Mouse (Mus musculus): Measurements from ENCODE around the gene Ptprm. TPM values are rescaled to one million over a fixed set of nuclear protein-coding genes. Genes with fewer than 3 reads are reported as not detected.
A peak's percentile ranks its signal among the peaks of the same experiment; 100 is the strongest.

The Ptprm gene
- polyA plus RNA-seq, 1 experiment from 2014 or later: 16.5 TPM

GRCm38 (mm10) chr17:66733541-66733940 lies 620.7 kb downstream of the Ptprm start:
- ATAC-seq (ENCODE audit: low FRiP score): no peak
- 69% methylated on average over 12 of the region's 12 CpGs for WGBS
- H3K4me1 ChIP-seq: no peaks in the 10 kb centered on the region
- no peaks in the 10 kb centered on the region for H3K36me3 ChIP-seq
- no peaks in the 10 kb centered on the region for H3K9me3 ChIP-seq (replicated peaks)
- H3K27ac ChIP-seq: no peak overlapping the region
- H3K27me3 ChIP-seq: no peaks in the 10 kb centered on the region
- no peak overlapping the region for H3K9ac ChIP-seq
- no peak overlapping the region for H3K4me2 ChIP-seq (replicated peaks)
- H3K4me3 ChIP-seq: no peak overlapping the region

- Histone ChIP-seq H3K27ac (no peak overlapping the region), H3K4me3 (no peak overlapping the region), H3K9ac (no peak overlapping the region), H3K27me3 (no peaks in the 10 kb centered on the region), H3K9me3 (replicated peaks) (no peaks in the 10 kb centered on the region), H3K4me1 (no peaks in the 10 kb centered on the region), H3K36me3 (no peaks in the 10 kb centered on the region), H3K4me2 (replicated peaks) (no peak overlapping the region)
- no peak for ATAC-seq (ENCODE audit: low FRiP score)
- WGBS: 48% methylated on average over 6 of the region's 6 CpGs
Measured at GRCm38 (mm10) chr17:66729979-66730378, 624.3 kb downstream of the Ptprm start.

- Histone ChIP-seq H3K9me3 (replicated peaks) (no peaks in the 10 kb centered on the region), H3K4me2 (replicated peaks) (0 out of 2 replicates have a peak overlapping the region, but pooled peaks have one; percentile 15), H3K27ac (peak overlapping the region; percentile 60; the same call in 1 of the 2 replicates), H3K4me1 (peaks cover 13% of the 10 kb centered on the region), H3K4me3 (no peak overlapping the region), H3K9ac (no peak overlapping the region), H3K27me3 (no peaks in the 10 kb centered on the region), H3K36me3 (no peaks in the 10 kb centered on the region)
- ATAC-seq (ENCODE audit: low FRiP score): peak; percentile 88
- WGBS: 43% methylated on average over 9 of the region's 9 CpGs
Measured at GRCm38 (mm10) chr17:66720992-66721351, 633.3 kb downstream of the Ptprm start.

GRCm38 (mm10) chr17:66720200-66720991 lies 633.9 kb downstream of the Ptprm start:
- Histone ChIP-seq H3K9me3 (replicated peaks) (no peaks in the 10 kb centered on the region), H3K4me1 (peaks cover 13% of the 10 kb centered on the region), H3K4me3 (no peak overlapping the region), H3K4me2 (replicated peaks) (0 out of 2 replicates have a peak overlapping the region, but pooled peaks have one; percentile 15), H3K27me3 (no peaks in the 10 kb centered on the region), H3K27ac (peak overlapping the region; percentile 60; the same call in 1 of the 2 replicates), H3K36me3 (no peaks in the 10 kb centered on the region), H3K9ac (no peak overlapping the region)
- ATAC-seq (ENCODE audit: low FRiP score): peak; percentile 49
- WGBS: 46% methylated on average over 11 of the region's 11 CpGs

- no peak overlapping the region for H3K27ac ChIP-seq
Measured at GRCm38 (mm10) chr17:66712456-66713205, 641.6 kb downstream of the Ptprm start.

GRCm38 (mm10) chr17:66711221-66712016 lies 642.8 kb downstream of the Ptprm start:
- H3K4me3 ChIP-seq: no peak overlapping the region
- no peaks in the 10 kb centered on the region for H3K9me3 ChIP-seq (replicated peaks)
- H3K27ac ChIP-seq: no peak overlapping the region
- 70% methylated on average over 6 of the region's 6 CpGs for WGBS
- ATAC-seq (ENCODE audit: low FRiP score): no peak
- H3K9ac ChIP-seq: no peak overlapping the region
- peaks cover 12% of the 10 kb centered on the region; the same call in 1 of the 2 replicates for H3K4me1 ChIP-seq
- H3K36me3 ChIP-seq: no peaks in the 10 kb centered on the region
- no peaks in the 10 kb centered on the region for H3K27me3 ChIP-seq
- no peak overlapping the region for H3K4me2 ChIP-seq (replicated peaks)

More at GRCm38 (mm10) chr17:66712456-66713205, 641.6 kb downstream of the Ptprm start:
- H3K27me3 ChIP-seq: no peaks in the 10 kb centered on the region
- H3K36me3 ChIP-seq: no peaks in the 10 kb centered on the region
- no peaks in the 10 kb centered on the region for H3K9me3 ChIP-seq (replicated peaks)
- no peak overlapping the region for H3K4me2 ChIP-seq (replicated peaks)
- H3K9ac ChIP-seq: no peak overlapping the region
- no peak overlapping the region for H3K4me3 ChIP-seq
- ATAC-seq (ENCODE audit: low FRiP score): no peak
- WGBS: 86% methylated on average over 9 of the region's 9 CpGs
- H3K4me1 ChIP-seq: peaks cover 8% of the 10 kb centered on the region; the same call in 1 of the 2 replicates

- no peak overlapping the region for H3K4me2 ChIP-seq (replicated peaks)
- no peak overlapping the region for H3K4me3 ChIP-seq
- no peak for ATAC-seq (ENCODE audit: low FRiP score)
- 54% methylated on average over 4 of the region's 4 CpGs for WGBS
- no peak overlapping the region for H3K9ac ChIP-seq
- no peaks in the 10 kb centered on the region for H3K36me3 ChIP-seq
- H3K4me1 ChIP-seq: peaks cover 12% of the 10 kb centered on the region; the same call in 1 of the 2 replicates
- H3K27me3 ChIP-seq: no peaks in the 10 kb centered on the region
- no peak overlapping the region for H3K27ac ChIP-seq
- H3K9me3 ChIP-seq (replicated peaks): no peaks in the 10 kb centered on the region
Measured at GRCm38 (mm10) chr17:66710568-66710967, 643.7 kb downstream of the Ptprm start.

- Histone ChIP-seq H3K4me1 (peaks cover 12% of the 10 kb centered on the region; the same call in 1 of the 2 replicates), H3K9me3 (replicated peaks) (no peaks in the 10 kb centered on the region), H3K27me3 (no peaks in the 10 kb centered on the region), H3K36me3 (no peaks in the 10 kb centered on the region), H3K4me3 (no peak overlapping the region), H3K4me2 (replicated peaks) (no peak overlapping the region), H3K9ac (no peak overlapping the region), H3K27ac (no peak overlapping the region)
- no peak for ATAC-seq (ENCODE audit: low FRiP score)
- 91% methylated on average over 4 of the region's 4 CpGs for WGBS
Measured at GRCm38 (mm10) chr17:66708748-66709147, 645.5 kb downstream of the Ptprm start.

GRCm38 (mm10) chr17:66707684-66708083 lies 646.6 kb downstream of the Ptprm start:
- no peaks in the 10 kb centered on the region for H3K27me3 ChIP-seq
- H3K9me3 ChIP-seq (replicated peaks): no peaks in the 10 kb centered on the region
- WGBS: 77% methylated on average over 8 of the region's 8 CpGs

GRCm38 (mm10) chr17:66701358-66702184 lies 652.7 kb downstream of the Ptprm start:
- H3K4me3 ChIP-seq: no peak overlapping the region
- no peaks in the 10 kb centered on the region for H3K27me3 ChIP-seq
- H3K9me3 ChIP-seq (replicated peaks): no peaks in the 10 kb centered on the region
- H3K27ac ChIP-seq: no peak overlapping the region
- H3K9ac ChIP-seq: no peak overlapping the region
- 81% methylated on average over 11 of the region's 11 CpGs for WGBS
- H3K4me2 ChIP-seq (replicated peaks): no peak overlapping the region
- no peak for ATAC-seq (ENCODE audit: low FRiP score)
- H3K4me1 ChIP-seq: peaks cover 7% of the 10 kb centered on the region
- no peaks in the 10 kb centered on the region for H3K36me3 ChIP-seq

More at GRCm38 (mm10) chr17:66707684-66708083, 646.6 kb downstream of the Ptprm start:
- no peak overlapping the region for H3K27ac ChIP-seq
- no peaks in the 10 kb centered on the region for H3K36me3 ChIP-seq
- no peak for ATAC-seq (ENCODE audit: low FRiP score)
- H3K4me2 ChIP-seq (replicated peaks): no peak overlapping the region
- no peak overlapping the region for H3K4me3 ChIP-seq
- no peak overlapping the region for H3K9ac ChIP-seq
- H3K4me1 ChIP-seq: peaks cover 12% of the 10 kb centered on the region; the same call in 1 of the 2 replicates

- 78% methylated on average over 5 of the region's 5 CpGs for WGBS
- Histone ChIP-seq H3K9me3 (replicated peaks) (no peaks in the 10 kb centered on the region), H3K9ac (no peak overlapping the region), H3K4me2 (replicated peaks) (no peak overlapping the region), H3K27ac (no peak overlapping the region), H3K27me3 (no peaks in the 10 kb centered on the region), H3K4me3 (no peak overlapping the region), H3K36me3 (no peaks in the 10 kb centered on the region), H3K4me1 (peaks cover 7% of the 10 kb centered on the region)
- no peak for ATAC-seq (ENCODE audit: low FRiP score)
Measured at GRCm38 (mm10) chr17:66699896-66700295, 654.4 kb downstream of the Ptprm start.

Measured in hindbrain, embryonic 12.5 days (tissue).